Mouse (Mus musculus) lung, postnatal 36 days (tissue): ENCODE measurements at regions not wholly inside any gene's neighbourhood (a gene's known extent, or its start where the extent isn't known, plus 50 kb on each side); places are given as distances from the start of the nearest gene placed in this dataset.

ENCODE experiments used
- DNase-seq: peaks from one replicate; pipeline ENCODE4 v3.0.0; 2022; ENCODE audit warnings: mixed read lengths

DNA sequence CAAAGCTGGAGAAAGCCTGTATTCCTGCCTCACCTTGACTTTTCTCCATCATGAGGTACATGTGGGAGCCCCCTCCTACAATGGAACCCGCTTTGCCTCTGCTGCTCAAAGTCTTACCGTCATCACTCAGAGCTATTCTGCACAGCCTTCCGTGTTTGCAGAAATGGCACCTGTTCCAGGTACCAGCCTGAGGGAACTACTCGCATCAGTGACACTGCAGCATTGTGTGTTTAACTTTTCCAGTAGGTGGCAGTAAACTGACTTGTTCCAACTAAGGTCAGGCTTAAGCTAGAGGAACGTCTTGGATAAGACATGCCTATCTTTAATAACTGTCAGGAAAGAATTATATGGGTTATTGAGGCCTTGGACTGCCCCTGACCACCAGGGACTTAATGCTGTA, 71.4 kb downstream of the Fam173b start:
- no peak for DNase-seq

DNA sequence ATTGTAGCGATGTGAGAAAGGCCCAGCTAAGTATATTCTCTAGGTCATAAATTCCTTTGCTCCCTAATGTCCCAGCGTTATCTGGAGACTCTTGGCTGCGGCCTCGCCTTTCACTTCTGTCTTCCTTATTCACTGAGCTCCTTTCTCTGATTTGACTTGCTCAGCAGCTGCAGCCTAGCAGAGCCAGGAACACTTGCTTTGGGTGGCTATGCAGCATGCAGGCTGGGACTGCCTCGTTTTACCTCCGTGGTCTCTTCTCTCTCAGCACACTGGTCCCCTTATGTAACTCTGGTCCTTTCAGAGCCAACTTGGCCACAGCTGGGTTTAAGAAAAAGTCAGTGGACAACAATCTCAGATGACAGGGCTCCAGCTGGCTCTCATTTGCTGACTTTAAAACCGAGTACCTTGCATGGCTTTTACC, 75.1 kb downstream of the Fam173b start:
- DNase-seq, result peak; percentile 40

DNA sequence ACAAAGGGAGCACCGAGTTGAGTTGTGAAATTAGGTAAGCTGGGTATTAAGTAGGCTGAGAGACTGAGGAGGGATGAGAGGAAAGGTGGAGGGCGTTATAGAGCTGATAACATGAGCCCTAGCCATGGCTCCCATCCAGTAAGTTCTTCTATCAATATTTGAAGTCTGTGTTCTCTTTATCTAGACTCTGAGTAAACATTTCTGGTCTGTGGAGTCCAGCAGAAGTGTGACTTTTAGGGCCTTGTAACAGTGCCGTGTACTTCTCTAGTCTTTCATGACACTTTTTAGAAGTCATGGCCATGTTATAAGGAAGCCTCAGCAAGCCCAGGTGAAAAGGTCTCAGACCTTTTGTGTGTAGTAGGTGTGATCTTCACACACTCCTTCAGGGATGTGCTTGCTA, 91.5 kb downstream of the Fam173b start:
- DNase-seq, result no peak

DNA sequence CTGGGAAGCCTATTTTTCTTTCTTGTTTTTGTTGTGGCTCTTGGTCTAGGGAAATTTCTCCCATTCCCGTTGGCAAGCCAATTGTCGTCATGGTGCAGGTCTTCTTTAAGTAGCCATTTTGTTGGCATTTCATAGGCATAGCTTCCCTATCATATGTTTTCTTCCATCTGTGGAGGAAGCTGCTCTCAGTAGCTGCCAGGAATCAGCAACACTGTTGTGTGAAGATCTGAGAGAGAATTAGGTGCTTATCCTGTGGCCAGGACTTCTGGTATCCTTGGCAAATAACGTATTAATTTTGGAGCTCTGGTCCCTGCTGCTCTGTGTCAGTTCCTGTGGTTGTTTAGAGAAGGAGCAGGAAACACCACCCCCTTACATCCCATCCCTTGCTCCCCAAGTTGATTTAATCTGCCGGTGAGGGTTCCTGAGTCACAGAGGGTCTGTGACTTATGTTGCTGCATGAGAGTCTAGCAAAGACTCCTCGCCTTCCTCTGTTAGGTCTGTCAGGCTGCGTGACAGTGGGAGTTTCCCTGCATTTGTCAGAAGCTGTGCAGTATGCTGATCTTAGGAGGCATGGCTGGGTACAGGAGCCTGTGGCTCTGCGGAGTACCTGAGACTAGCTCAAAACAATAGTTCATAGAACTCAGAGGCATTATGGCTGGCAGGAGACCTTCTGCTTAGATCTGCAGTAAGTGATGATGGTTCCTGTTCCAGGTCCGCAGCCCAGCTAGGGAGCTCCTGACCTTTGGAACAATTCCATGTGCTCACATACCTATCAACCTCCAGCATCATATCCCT, 93.4 kb downstream of the Fam173b start:
- no peak for DNase-seq

DNA sequence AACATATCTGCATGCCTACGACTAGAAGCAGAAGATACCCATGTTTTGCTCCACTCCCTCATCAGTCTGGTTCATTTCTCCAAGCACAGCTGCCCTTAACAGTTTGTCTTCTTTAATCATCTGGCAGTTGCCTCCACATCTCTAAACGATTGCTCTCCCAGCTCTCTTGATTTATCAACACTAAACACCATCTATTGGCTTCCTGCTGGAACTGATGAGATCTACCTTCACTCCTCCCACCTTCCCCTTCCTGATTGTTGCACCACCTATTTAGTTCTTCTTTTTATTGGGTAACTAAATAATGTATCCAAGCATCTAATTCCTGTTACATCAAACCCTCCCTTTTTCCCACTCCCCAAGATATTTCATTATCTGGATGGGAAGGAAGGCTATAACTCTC, 101.7 kb downstream of the Fam173b start:
- no peak for DNase-seq

DNA sequence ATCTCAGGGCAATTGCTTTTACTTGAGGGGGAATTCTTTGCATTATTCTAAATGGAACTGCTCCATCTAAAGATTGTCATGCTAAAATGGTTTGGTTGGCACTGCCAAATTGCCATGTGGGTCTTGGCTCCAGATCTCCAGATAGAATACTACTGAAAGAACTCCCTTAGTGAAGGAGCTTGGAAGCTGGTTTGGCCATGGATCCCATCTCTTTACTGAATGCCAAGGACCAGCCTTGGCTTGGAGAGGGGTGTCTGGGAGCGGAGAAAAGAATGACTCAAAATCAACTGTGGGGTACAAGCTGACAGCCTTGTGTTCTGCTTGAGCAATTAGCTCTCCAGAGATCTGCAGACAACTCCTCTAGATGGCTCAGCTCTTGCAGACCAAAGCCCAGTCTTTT, 105.8 kb downstream of the Fam173b start:
- no peak for DNase-seq

DNA sequence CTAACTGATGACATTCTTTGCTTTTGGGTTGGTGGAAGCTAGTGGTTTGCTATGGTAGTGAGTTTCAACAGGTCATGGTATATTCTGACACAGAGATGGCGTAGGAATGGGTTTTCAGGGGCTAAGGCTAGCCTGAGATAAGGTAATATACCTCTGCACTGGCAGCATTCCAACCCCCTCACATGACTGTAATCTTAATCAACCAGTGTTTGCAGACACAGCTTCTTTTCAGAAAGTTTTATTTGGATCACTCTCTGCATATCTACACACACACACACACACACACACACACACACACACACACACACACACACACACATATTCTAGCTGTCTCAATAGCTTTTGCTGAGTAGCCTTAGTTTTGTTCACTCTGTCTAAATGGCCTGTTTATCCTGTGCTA, 119.4 kb downstream of the Fam173b start:
- DNase-seq, result no peak

DNA sequence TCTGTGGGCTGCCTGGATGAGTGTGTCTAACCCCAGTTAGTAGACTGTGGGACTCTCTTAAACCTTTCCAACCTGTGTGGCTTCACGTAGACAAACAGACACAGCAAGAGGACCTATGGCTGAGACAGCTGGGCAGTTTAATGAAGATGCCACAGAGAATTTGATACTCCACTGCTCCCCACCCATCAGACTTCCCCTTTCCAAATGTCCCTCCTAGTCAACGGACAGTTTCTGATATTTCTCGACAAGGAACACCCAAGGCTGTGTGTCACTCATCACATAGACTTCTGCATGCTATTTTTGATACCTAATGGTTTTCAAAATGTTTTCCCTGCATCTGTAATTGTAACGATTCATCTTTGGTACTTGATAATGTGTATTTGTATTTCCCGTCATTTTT, 120.8 kb downstream of the Fam173b start:
- no peak for DNase-seq

DNA sequence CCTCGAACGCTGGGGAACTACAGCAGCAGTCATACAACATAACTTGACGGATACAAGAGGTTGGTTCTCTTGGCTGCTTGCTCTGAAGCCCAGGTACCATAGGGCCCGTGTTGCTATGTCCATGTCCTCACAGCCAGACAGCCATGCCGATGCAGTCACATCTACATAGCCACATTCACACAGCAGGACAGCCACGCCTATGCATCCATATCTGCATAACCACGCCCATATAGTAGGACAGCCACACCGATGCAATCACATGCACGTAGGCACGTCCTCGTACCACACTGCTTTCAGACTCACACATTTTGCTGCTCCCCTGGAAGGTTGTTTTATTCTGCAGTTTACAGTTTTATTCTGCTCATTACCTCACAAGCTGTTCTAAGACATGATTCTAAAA, 122.6 kb downstream of the Fam173b start:
- DNase-seq, result no peak

DNA sequence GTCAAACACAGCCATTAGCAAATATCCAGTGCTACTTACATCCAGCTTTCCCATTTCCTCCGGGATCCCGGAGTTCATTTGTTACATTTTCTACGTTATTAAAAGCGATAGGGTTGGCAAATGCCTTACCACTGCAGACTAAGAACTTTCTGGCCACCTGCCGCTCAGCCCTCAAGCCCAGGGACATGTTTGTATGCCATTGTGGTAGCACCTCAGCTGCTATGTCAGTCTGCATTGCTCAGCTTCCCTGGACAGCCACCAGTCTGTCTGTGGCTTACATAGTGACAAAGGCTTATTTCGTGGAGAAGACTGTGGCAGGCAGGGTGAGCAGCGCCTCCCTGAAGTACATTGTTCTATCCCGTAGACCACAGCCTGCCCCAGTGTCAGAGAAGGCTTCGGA, 127.5 kb downstream of the Fam173b start:
- DNase-seq, result no peak

DNA sequence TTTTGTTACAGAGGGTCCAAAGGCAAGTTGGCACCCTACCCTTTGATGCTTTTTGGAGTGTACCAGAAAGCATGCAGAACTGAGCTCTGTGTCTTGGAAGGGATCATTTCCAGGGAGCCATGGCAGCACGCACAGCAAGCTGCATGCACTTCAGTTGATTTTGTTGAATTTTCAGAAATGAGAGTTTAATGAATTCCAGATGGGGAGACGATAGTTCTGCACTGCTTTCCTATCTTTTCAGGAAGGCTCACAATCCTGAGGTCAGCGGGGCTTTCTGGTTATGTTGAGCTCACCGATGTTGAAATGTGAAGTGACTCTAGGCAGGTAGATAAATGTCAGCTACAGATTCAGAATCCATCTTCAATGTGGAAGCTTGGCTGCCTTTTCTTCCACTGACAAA, 140.0 kb downstream of the Fam173b start:
- DNase-seq, result no peak

DNA sequence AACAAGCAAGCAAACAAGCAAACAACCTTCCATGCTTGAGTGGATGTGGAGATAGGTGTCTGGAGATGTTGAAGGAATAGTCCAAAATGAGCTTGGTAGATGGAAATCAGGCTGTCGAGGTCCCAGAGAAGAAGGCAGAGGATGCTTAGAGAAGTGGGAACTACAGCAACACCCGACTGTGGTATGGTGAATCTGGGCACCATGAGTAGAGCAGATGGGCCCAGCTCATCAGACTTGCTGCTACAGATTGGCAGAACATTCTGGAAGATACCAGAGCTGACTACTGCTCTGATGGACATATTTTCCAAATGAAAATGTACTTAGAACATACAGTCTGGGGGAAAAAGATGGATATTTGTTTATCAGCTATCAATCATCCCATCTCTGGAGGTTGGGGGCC, 142.9 kb downstream of the Fam173b start:
- no peak for DNase-seq

DNA sequence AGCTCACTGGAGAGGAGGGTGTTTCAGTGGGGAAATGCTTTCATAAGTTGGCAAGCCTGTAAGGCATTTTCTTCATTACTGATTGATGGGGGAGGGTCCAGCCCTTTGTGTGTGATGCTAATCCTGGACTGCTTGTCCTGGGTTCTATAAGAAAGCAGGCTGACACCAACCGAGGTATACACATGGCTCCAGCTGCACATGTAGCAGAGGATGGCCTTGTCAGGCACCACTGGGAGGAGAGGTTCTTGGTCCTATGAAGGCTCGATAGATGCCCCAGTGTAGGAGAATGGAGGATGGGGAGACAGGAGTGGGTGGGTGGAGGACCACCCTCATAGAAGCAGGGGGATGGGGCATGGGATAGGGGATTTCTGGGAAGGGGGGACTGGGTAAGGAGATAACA, 151.0 kb downstream of the Fam173b start:
- DNase-seq, result no peak

DNA sequence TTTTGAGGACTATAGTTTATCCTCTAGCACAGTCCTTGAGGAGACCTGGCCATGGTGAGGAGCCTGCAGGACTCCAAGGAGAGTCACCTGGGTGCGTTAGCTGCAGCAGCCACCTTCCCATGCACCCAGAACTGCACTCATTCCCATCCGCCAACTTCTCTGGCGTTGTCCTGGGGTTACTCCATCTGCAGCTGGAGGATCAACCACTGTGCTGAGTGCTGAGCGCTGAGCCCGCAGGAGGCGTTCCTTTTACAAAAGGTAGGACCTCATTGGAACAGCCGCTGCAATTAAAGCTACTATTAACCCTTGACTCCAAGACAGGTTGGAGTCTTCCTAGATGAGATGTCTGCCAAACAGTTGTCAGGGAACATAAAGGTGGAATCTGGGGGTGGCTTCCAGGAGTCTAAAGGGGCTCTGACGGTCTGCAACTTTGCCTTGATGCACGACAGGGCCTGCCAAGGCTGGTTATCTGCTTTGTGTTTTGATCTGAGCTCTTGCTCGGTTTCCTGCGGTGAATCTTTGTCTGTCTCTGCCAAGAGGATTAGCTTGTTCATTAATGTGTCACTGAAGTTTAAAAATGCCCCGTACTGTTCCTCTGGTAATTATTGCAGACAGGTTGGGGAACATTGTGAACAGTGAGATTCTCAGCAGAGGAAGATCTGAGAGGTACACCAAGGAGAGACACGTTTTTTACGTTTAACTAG, 152.1 kb downstream of the Fam173b start:
- no peak for DNase-seq

DNA sequence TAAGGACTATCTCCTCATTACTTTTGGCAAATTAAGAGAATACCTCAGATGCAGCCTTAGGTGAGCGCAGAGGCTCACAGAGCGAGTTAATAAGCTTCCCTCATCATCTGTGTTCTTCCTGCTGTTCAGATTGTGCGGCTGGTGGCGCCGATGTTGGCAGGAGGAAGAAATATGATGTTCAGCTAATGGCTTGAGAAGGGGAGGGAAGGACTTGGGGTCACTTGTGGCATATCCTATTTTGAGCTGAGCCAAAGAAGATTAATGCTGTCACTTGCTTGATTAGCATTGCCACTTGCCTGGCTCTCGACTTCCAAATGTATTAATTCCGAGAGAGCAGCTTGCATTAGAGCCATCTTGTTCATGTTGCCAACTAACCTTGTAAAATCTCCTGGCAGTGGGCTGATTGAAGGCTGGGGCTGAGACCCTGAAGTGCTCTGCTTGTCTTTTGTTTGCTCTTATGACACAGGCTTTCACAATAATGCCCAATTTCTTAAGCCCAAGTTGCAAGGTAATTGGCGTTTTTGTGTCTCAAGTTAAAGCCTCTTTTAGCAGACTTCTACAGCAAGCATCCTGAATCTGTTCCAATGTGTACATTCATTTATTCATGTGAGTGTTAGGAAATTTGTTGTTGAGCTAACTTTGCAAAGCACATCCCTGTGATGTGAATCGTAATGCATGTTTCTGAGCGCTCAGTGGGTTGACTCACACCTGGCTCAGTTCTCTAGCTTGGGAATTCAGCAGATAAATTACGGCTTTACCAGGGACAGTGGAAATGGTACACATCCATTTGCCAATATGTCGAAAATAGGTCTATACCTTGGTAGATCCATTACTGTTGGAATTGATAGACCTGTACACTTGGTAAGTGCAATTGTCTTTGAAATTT, 167.6 kb downstream of the Fam173b start:
- DNase-seq, result no peak

DNA sequence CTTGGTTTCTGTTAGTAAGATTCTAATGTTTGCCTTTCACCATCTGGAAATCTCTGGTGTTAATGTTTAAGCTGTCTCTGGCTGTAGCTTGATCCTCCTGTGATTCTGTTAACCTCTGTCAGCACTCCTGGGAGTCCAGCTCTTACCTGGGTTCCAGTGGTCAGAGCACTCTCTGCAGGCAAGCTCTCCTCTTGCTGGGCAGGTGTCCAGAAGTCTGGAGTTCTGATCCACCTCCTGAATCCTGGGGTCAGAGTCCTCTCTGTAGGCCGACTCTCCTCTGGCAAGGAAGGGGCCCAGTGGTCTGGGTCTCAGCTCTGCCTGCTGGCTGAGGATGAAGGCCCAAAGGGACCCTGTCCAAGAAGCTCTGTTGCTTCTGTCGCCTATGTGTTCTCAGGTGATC, 181.4 kb downstream of the Fam173b start:
- DNase-seq, result no peak

DNA sequence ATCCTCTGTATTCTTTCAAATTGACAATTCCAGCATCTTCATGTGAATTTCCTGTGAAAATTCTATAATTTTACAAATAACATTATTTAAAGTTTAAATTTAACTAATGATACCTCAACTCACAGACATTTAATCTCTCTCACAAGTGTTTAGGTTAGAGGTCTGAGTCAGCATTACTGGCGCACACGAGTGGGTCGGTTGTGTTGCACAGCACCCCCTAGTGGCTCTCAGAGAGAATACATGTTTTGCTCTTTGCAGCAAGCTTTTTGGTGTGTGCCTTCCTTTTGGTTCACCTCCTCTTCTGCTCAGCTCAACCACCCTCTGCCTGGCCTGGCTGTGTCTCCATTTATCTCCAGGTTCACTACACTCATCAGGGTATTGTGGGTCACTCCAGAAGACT, 183.4 kb downstream of the Fam173b start:
- DNase-seq, result peak; percentile 1

DNA sequence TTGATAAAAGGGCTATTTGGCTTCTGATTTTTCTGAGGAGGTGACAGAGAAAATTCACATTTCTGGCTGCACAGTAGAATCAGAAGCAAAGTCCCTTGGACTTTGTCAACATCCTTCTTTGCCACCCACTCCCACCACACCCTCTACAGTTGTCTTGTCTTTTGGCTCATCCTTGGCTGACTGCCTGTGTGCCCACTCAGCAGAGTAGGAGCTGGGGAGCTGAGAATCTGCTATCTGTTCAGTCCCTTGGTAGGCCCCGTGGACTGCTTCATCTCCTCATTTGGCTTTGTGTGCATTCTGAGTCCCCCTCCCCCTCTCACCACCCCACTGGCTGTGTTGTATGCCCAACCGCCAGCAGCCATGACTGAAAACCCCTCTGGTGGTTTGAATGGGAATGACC, 197.2 kb downstream of the Fam173b start:
- no peak for DNase-seq

DNA sequence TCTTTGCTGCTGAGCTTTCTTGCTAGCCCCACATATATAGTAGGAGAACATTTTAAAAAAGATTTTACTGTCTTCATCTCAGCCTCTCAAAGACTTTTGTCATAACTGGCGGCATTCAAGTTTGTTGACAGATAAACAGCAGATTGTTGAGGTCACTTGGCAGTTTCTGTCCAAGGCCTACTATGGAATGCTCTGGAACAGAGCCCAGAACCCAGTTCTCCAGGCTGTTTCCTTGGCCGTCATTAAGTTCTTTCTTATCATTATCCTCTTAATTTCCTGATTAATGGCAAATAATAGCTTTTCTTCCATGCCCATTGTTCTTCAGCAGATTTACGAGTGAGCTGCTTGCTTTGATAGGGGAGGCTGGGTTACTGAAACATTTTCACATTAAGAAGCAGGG, 203.9 kb downstream of the Fam173b start:
- DNase-seq, result peak; percentile 58

DNA sequence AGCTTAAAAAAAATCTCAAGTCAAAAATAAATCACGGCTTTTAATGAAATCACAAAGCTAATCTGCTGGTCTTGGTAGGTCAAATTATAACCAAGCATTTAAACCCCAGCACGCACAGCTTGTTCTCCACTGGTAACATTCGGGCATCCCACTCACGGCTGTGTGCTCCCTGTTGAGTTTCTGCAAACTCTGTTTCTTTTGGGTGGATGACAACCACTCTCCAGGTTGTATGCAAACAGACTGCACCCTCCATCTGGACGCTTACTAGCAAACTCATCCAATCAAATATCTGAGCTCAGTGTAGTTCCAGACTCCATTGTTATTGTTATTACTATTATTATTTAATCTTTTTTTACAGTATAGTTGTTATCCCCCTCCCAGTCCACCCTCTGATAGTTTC, 213.9 kb downstream of the Fam173b start:
- no peak for DNase-seq

DNA sequence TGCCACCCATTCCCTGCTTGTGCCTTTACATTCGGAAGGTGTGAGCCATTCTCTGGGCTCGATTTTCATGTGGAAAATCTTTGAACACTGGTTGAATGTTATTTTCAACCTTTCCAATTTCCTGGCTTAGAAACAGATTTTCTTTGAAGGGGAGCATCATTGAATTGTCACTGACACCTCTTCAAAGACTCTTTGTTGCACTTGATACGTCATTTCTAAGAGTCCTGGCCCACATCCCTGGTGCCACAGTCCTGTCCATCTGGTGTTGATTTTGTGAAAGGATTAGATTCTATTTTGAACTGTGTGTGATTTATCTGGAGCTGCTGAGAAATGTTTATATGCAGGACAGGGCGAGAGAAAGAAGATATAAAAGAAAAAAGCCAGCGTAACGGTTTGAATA, 217.6 kb downstream of the Fam173b start:
- DNase-seq, result peak; percentile 49

DNA sequence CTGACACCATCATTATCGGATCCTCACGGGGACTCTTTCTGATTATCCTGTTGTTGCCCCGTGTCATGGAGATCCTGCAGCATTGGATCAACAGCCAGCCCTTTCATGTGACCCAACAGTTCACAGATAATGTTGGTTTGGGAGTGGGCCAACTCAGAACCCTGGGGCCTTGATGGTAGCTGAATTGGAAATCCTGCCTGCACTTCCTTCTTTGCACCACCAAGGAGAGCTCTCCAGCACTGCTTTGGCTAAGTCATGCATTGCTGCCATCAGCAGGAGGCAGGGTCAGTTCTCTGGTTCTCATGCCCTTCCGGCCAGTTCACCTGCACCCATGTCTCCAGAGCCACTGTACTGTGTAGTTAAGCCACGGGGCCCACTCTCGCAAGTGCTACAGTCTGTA, 225.6 kb downstream of the Fam173b start:
- peak; percentile 10 for DNase-seq

DNA sequence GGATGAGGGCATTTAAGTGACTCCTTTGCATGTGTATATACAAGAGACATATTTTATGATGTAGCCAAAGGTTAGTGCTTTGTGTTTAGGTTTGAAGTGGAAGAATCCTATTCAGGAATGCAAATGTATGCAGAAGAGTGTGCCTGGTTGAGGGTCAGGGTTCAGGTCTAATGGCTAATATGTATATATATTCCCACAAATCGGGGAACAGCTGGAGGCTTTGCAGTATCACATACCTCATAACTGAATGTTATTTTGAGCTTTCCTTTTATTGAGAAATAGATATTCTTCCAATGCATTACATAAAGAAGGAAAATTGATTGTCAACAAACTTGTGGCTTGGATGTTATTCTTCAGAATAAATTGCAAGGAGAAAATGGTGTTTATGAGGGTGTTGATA, 239.9 kb downstream of the Fam173b start:
- DNase-seq, result no peak

DNA sequence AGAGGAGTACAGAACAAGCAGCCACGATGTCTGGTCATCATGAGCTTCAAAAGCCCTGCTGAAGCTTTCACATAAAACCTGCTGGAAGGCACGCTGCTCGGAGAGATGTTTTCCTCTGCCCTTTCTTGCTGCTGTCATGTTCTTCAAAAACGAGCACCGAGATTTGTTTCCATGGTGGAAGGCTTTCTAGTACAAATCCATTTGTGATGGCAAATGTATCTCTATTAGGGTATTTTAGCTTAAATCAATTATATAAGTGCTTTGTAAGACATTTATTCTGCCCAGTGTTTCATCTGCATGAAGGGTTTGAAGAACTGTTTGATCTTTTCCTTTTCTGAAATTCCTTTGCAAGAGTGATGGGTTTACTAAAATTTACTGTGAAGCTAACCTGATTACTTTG, 253.1 kb downstream of the Fam173b start:
- no peak for DNase-seq
